Mouse (Mus musculus) liver, postnatal 0 days (tissue): ENCODE measurements around the gene Cd83.

ENCODE experiments used
- CTCF ChIP-seq: sonication (generic); IDR thresholded peaks from 2 replicates; pipeline ENCODE4 v1.5.1; 2016; ENCODE audit warnings: antibody characterized with exemption, low read depth
- EP300 ChIP-seq: IDR thresholded peaks from 2 replicates; pipeline ENCODE4 v1.6.1; 2016; ENCODE audit warnings: antibody characterized with exemption, low read depth, mild to moderate bottlenecking

- TF ChIP-seq CTCF (no peak), EP300 (no peak)
These were observed 60.6 kb downstream of the Cd83 start for GRCm38 (mm10) chr13:43845151-43845550.
